Mouse (Mus musculus) hindbrain, postnatal 0 days (tissue): ENCODE data around the gene Wfdc5. TPM values are rescaled to one million over a fixed set of nuclear protein-coding genes. Genes with fewer than 3 reads are reported as not detected.

ENCODE experiments used
- ATAC-seq: fragments of 200-750 bp; cut with Nextera tagmentation; 2 replicates; pipeline ENCODE4 v1.8.0; 2017; ENCODE audit warnings: mild to moderate bottlenecking, moderate TSS enrichment, moderate library complexity
- DNase-seq: peaks from one replicate; pipeline ENCODE4 v3.0.0-alpha.2; 2015; ENCODE audit warnings: low spot score
- H3K27ac ChIP-seq: fragments of 300-500 bp; sonication (generic); 2 replicates; pipeline ENCODE4 v1.5.1; 2014; ENCODE audit warnings: mild to moderate bottlenecking
- H3K27me3 ChIP-seq: fragments of 300-500 bp; sonication (generic); 2 replicates; pipeline ENCODE4 v1.6.1; 2014; ENCODE audit warnings: low read length, mixed read lengths; ENCODE audit not compliant: insufficient read depth
- H3K36me3 ChIP-seq: fragments of 300-500 bp; sonication (generic); 2 replicates; pipeline ENCODE4 v1.6.1; 2014; ENCODE audit warnings: low read length, mixed read lengths; ENCODE audit not compliant: insufficient read depth
- H3K4me1 ChIP-seq: fragments of 300-500 bp; sonication (generic); 2 replicates; pipeline ENCODE4 v1.6.1; 2014; ENCODE audit warnings: antibody characterized with exemption, low read length, mixed read lengths; ENCODE audit not compliant: insufficient read depth
- H3K4me2 ChIP-seq: fragments of 300-500 bp; sonication (generic); 2 replicates; pipeline ENCODE4 v1.6.1; 2014; ENCODE audit warnings: low read depth, mild to moderate bottlenecking, low read length, moderate library complexity, mixed read lengths
- H3K4me3 ChIP-seq: fragments of 300-500 bp; sonication (generic); 2 replicates; pipeline ENCODE4 v1.5.1; 2014; ENCODE audit warnings: low read length
- H3K9ac ChIP-seq: fragments of 300-500 bp; sonication (generic); replicated peaks from 2 replicates; pipeline ENCODE4 v1.6.1; 2014; ENCODE audit warnings: mild to moderate bottlenecking, low read length, moderate library complexity, mixed read lengths
- H3K9me3 ChIP-seq: fragments of 300-500 bp; sonication (generic); 2 replicates; pipeline ENCODE4 v1.6.1; 2016; ENCODE audit warnings: low read length, mixed read lengths
- CTCF ChIP-seq: IDR thresholded peaks from 2 replicates; pipeline ENCODE4 v1.5.1; 2016; ENCODE audit warnings: antibody characterized with exemption, control low read depth, low read depth
- WGBS: fragments of 180-500 bp; shearing (Covaris S2); extraction: QIAGEN DNeasy Blood & Tissue Kit; methylation state at CpG from one replicate; pipeline ENCODE4 v1.1.7; 2014; 5-methylcytosine and 5-hydroxymethylcytosine counted together
- polyA plus RNA-seq: library from polyadenylated mRNA; unstranded; fragments of >200 nt; fragmentation: Nextera tagmentation; extraction: Ambion mirVana; gene quantifications from 2 replicates; pipeline ENCODE4 v1.2.1, GENCODE M21; 2015
- total RNA-seq: library from RNA; depleted of rRNA; stranded (reverse); fragments of >200 nt; gene quantifications from 2 replicates; pipeline ENCODE4 v1.2.3, GENCODE M21; 2014; rRNA removed

Gene Wfdc5
- total and polyA plus RNA-seq, 2 experiments from 2014 or later: not detected

GRCm38 (mm10) chr2:164134563-164134962 lies 48.0 kb downstream of the Wfdc5 start:
- 48% methylated on average over 6 of the region's 6 CpGs for WGBS
- Histone ChIP-seq H3K9me3 (no peaks in the 10 kb centered on the region), H3K36me3 (peaks cover 3% of the 10 kb centered on the region; the same call in 1 of the 2 replicates), H3K4me2 (no peak overlapping the region), H3K4me3 (no peak overlapping the region), H3K4me1 (peaks cover 5% of the 10 kb centered on the region; the same call in 1 of the 2 replicates), H3K9ac (no peak overlapping the region), H3K27ac (no peak overlapping the region), H3K27me3 (no peaks in the 10 kb centered on the region)
- TF ChIP-seq CTCF: peak; percentile 87
- peak; percentile 80 for DNase-seq
- peak; percentile 82 for ATAC-seq

GRCm38 (mm10) chr2:164131586-164131985 lies 51.0 kb downstream of the Wfdc5 start:
- no peak for DNase-seq
- Histone ChIP-seq H3K27ac (no peak overlapping the region), H3K9me3 (no peaks in the 10 kb centered on the region), H3K27me3 (no peaks in the 10 kb centered on the region), H3K4me2 (no peak overlapping the region), H3K4me3 (no peak overlapping the region), H3K36me3 (peaks cover 6% of the 10 kb centered on the region; the same call in 1 of the 2 replicates), H3K9ac (no peak overlapping the region), H3K4me1 (peaks cover 5% of the 10 kb centered on the region; the same call in 1 of the 2 replicates)
- WGBS: 79% methylated on average over 1 of the region's 1 CpGs
- no peak for ATAC-seq
- TF ChIP-seq CTCF: no peak

DNA sequence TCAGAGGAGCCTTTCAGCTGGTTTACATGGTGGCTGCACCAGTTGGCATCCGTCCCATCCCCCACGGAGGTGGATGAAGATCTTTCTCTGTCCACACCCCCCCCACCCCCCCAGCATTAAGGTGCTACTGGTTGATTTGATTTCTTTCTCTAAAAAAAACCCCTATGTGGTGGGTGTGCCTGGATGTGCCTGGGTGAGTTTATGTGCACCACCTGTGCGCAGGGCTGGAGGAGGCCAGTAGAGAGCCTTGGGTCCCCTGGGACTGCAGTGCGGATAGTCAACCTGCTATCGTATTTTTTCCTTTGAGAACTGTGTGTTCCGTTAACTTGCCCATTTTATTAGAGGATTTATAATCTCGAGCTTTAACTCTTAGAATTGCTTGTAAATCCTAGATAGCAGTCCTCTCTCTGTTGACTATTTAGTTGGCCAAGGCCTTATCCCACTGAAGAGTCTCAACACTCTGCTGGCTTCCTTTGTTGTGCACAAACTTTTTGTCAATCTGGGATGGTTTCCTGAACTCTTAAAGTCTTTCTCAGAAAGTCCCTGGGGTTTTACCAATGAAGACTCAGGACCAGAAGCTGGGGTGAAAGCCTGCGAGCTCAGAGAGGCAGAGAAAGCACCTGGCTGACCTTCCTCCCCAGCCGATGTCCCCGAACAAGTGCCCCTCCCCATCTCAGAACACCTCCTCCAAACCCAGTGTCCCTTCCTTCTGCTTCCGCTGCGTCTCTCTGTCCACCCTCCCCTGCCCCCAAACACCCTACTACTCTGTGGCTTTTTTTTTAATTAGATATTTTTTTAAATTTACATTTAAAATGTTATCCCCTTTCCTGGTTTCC lies 53.7 kb downstream of the Wfdc5 start:
- Histone ChIP-seq H3K27ac (no peak overlapping the region), H3K9ac (no peak overlapping the region), H3K4me2 (no peak overlapping the region), H3K4me1 (no peaks in the 10 kb centered on the region), H3K36me3 (peaks cover 6% of the 10 kb centered on the region; the same call in 1 of the 2 replicates), H3K27me3 (no peaks in the 10 kb centered on the region), H3K4me3 (no peak overlapping the region), H3K9me3 (no peaks in the 10 kb centered on the region)
- 90% methylated on average over 12 of the region's 12 CpGs for WGBS
- ATAC-seq (no peak), DNase-seq (no peak)
- TF ChIP-seq CTCF: no peak

DNA sequence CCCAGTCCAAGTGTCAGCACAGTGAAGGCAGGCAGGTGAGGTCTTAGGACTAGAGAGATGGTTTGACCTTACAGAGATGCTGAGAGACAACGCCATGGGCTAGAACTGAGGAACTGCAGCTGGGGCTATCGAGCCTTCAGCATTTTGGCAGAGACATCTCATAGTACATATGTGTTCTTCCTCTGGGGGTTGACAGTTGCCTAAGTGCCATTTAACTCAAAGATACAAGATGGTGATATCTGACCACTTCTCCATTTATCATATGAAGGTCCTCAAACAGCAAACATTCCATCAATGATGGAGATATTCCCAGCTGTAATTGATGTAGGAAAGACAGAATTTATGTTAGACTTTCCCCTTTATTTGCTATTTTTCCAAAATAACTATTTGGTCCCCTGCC lies 55.2 kb downstream of the Wfdc5 start:
- no peak for DNase-seq
- Histone ChIP-seq H3K4me3 (no peak overlapping the region), H3K4me1 (no peaks in the 10 kb centered on the region), H3K27me3 (no peaks in the 10 kb centered on the region), H3K9ac (no peak overlapping the region), H3K36me3 (peaks cover 6% of the 10 kb centered on the region; the same call in 1 of the 2 replicates), H3K9me3 (no peaks in the 10 kb centered on the region), H3K27ac (no peak overlapping the region), H3K4me2 (no peak overlapping the region)
- 89% methylated on average over 2 of the region's 2 CpGs for WGBS
- TF ChIP-seq CTCF: no peak
- ATAC-seq: no peak

DNA sequence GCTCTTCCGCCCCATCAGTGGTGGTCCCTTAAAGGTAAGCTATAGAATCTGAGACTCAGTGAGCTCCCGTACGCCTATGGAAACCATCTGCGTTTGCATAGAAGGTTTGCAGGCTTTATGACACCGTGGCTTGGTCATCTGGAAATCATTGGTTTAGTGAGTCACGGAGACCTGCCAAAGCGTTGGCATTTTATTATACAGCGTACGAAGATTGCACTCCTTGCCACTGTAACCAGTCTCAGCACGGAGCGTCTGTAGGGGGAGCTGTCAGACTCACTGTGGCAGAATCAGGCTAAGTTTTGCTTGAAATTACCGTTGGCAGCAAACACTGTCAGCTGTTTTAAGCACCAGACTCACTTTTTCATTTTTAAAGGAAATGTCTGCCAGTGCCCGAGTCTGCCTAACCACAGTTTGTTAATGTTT lies 56.0 kb downstream of the Wfdc5 start:
- H3K27me3 ChIP-seq: no peaks in the 10 kb centered on the region
- H3K9me3 ChIP-seq: no peaks in the 10 kb centered on the region
- H3K27ac ChIP-seq: no peak overlapping the region
- H3K36me3 ChIP-seq: 0 out of 2 replicates have a peak, but pooled peaks cover 3% of the 10 kb centered on the region
- WGBS: 78% methylated on average over 13 of the region's 13 CpGs
- no peak for ATAC-seq
- H3K4me2 ChIP-seq: no peak overlapping the region
- DNase-seq: peak; percentile 54
- H3K4me1 ChIP-seq: no peaks in the 10 kb centered on the region
- TF ChIP-seq CTCF: peak; percentile 52
- no peak overlapping the region for H3K9ac ChIP-seq
- H3K4me3 ChIP-seq: no peak overlapping the region

Other genes starting within 250 kb of the Wfdc5 start
- 131 and 134 TPM in 2 replicates for gene Ywhab, start 187.8 kb downstream of the Wfdc5 start, total RNA-seq
- gene Ywhab, start 187.8 kb downstream of the Wfdc5 start, polyA plus RNA-seq: 583 and 590 TPM in 2 replicates
- 1.3 TPM in 1 of 2 replicates, not detected in the other for gene Pabpc1l, start 157.3 kb downstream of the Wfdc5 start, total RNA-seq
- gene Pabpc1l, start 157.3 kb downstream of the Wfdc5 start, polyA plus RNA-seq: 2.0 and 2.2 TPM in 2 replicates
- 19.7 and 23.9 TPM in 2 replicates for gene Stk4, start 112.4 kb downstream of the Wfdc5 start, total RNA-seq
- 13.1 and 13.2 TPM in 2 replicates for gene Stk4, start 112.4 kb downstream of the Wfdc5 start, polyA plus RNA-seq
- 38.9 and 45.8 TPM in 2 replicates for gene Tomm34, start 111.6 kb downstream of the Wfdc5 start, total RNA-seq
- gene Tomm34, start 111.6 kb downstream of the Wfdc5 start, polyA plus RNA-seq: 45.8 and 46.5 TPM in 2 replicates
- 12.7 and 15.8 TPM in 2 replicates for gene Kcns1, start 11.6 kb downstream of the Wfdc5 start, total RNA-seq
- 3.0 and 3.3 TPM in 2 replicates for gene Kcns1, start 11.6 kb downstream of the Wfdc5 start, polyA plus RNA-seq
- gene Wfdc12, start 7.9 kb upstream of the Wfdc5 start, total RNA-seq: not detected in 2 replicates
- not detected in 2 replicates for gene Wfdc12, start 7.9 kb upstream of the Wfdc5 start, polyA plus RNA-seq
- not detected in 2 replicates for gene Wfdc15a, start 17.4 kb upstream of the Wfdc5 start, total RNA-seq
- not detected in 2 replicates for gene Wfdc15a, start 17.4 kb upstream of the Wfdc5 start, polyA plus RNA-seq
- not detected in 2 replicates for gene Wfdc15b, start 38.9 kb upstream of the Wfdc5 start, total RNA-seq
- not detected in 2 replicates for gene Wfdc15b, start 38.9 kb upstream of the Wfdc5 start, polyA plus RNA-seq
- not detected in 2 replicates for gene Svs2, start 55.7 kb upstream of the Wfdc5 start, total RNA-seq
- not detected in 2 replicates for gene Svs2, start 55.7 kb upstream of the Wfdc5 start, polyA plus RNA-seq
- gene Svs3b, start 73.9 kb upstream of the Wfdc5 start, total RNA-seq: not detected in 2 replicates
- not detected in 2 replicates for gene Svs3b, start 73.9 kb upstream of the Wfdc5 start, polyA plus RNA-seq
- not detected in 2 replicates for gene Svs4, start 95.7 kb upstream of the Wfdc5 start, total RNA-seq
- gene Svs4, start 95.7 kb upstream of the Wfdc5 start, polyA plus RNA-seq: not detected in 2 replicates
- not detected in 2 replicates for gene Svs3a, start 106.5 kb upstream of the Wfdc5 start, total RNA-seq
- not detected in 2 replicates for gene Svs3a, start 106.5 kb upstream of the Wfdc5 start, polyA plus RNA-seq
- gene Svs6, start 134.0 kb upstream of the Wfdc5 start, total RNA-seq: not detected in 2 replicates
- gene Svs6, start 134.0 kb upstream of the Wfdc5 start, polyA plus RNA-seq: not detected in 2 replicates
- gene Svs5, start 150.0 kb upstream of the Wfdc5 start, total RNA-seq: not detected in 2 replicates
- gene Svs5, start 150.0 kb upstream of the Wfdc5 start, polyA plus RNA-seq: not detected in 2 replicates
- gene Slpi, start 206.4 kb upstream of the Wfdc5 start, total RNA-seq: 4.3 TPM in 1 of 2 replicates, not detected in the other
- gene Slpi, start 206.4 kb upstream of the Wfdc5 start, polyA plus RNA-seq: 0.40 and 0.82 TPM in 2 replicates
- 0.22 TPM in 1 of 2 replicates, not detected in the other for gene Rbpjl, start 220.4 kb upstream of the Wfdc5 start, total RNA-seq
- 0.14 and 0.21 TPM in 2 replicates for gene Rbpjl, start 220.4 kb upstream of the Wfdc5 start, polyA plus RNA-seq
- 4.9 and 8.2 TPM in 2 replicates for gene Matn4, start 222.4 kb upstream of the Wfdc5 start, total RNA-seq
- gene Matn4, start 222.4 kb upstream of the Wfdc5 start, polyA plus RNA-seq: 4.7 and 5.0 TPM in 2 replicates